Mouse (Mus musculus) midbrain, embryonic 12.5 days (tissue): ENCODE measurements around the gene Scn4b. TPM values are rescaled to one million over a fixed set of nuclear protein-coding genes. Genes with fewer than 3 reads are reported as not detected.

Experiments
- ATAC-seq: fragments of 200-750 bp; cut with Nextera tagmentation; 2 replicates; pipeline ENCODE4 v1.8.0; 2017; ENCODE audit warnings: low read depth, moderate TSS enrichment, moderate library complexity; ENCODE audit not compliant: low FRiP score
- H3K27ac ChIP-seq: fragments of 300-500 bp; sonication (generic); replicated peaks from 2 replicates; pipeline ENCODE4 v1.5.1; 2016; ENCODE audit warnings: mild to moderate bottlenecking
- H3K27me3 ChIP-seq: fragments of 300-500 bp; sonication (generic); 2 replicates; pipeline ENCODE4 v1.6.1; 2016; ENCODE audit warnings: mild to moderate bottlenecking
- H3K36me3 ChIP-seq: fragments of 300-500 bp; sonication (generic); 2 replicates; pipeline ENCODE4 v1.6.1; 2016
- H3K4me1 ChIP-seq: fragments of 300-500 bp; sonication (generic); 2 replicates; pipeline ENCODE4 v1.6.1; 2016
- H3K4me2 ChIP-seq: fragments of 300-500 bp; sonication (generic); replicated peaks from 2 replicates; pipeline ENCODE4 v1.6.1; 2016; ENCODE audit warnings: mild to moderate bottlenecking, moderate library complexity
- H3K4me3 ChIP-seq: fragments of 300-500 bp; sonication (generic); 2 replicates; pipeline ENCODE4 v1.5.1; 2016; ENCODE audit warnings: mild to moderate bottlenecking
- H3K9ac ChIP-seq: fragments of 300-500 bp; sonication (generic); replicated peaks from 2 replicates; pipeline ENCODE4 v1.6.1; 2016; ENCODE audit warnings: mild to moderate bottlenecking, moderate library complexity
- H3K9me3 ChIP-seq: fragments of 300-500 bp; sonication (generic); 2 replicates; pipeline ENCODE4 v1.6.1; 2016; ENCODE audit warnings: mild to moderate bottlenecking
- WGBS: fragments of 180-500 bp; shearing (Covaris S2); methylation state at CpG from one replicate; pipeline ENCODE4 v1.1.7; 2016; 5-methylcytosine and 5-hydroxymethylcytosine counted together
- polyA plus RNA-seq: library from polyadenylated mRNA; unstranded; fragments of >200 nt; fragmentation: Nextera tagmentation; extraction: Ambion mirVana; gene quantifications from 2 replicates; pipeline ENCODE4 v1.2.1, GENCODE M21; 2016

The Scn4b gene
- polyA plus RNA-seq, 1 experiment from 2014 or later = 0.15 TPM

- Histone ChIP-seq H3K9ac (peak within 1 kb of the TSS; percentile 80), H3K27me3 (peaks cover 25% of the 10 kb centered on the region), H3K4me1 (peaks cover 23% of the 10 kb centered on the region), H3K4me3 (peak within 1 kb of the TSS; percentile 60), H3K9me3 (no peaks in the 10 kb centered on the region), H3K4me2 (peak within 1 kb of the TSS; percentile 63), H3K27ac (peak within 1 kb of the TSS; percentile 72), H3K36me3 (no peaks in the 10 kb centered on the region)
- WGBS = 2% methylated on average over 13 of the region's 13 CpGs
- ATAC-seq = no peak
Observed at GRCm38 (mm10) chr9:45117741-45118431, 20.3 kb upstream of the Scn4b start, which contains the start of gene Scn2b. TSS of gene Scn2b (plus strand) at chr9:45117782.

GRCm38 (mm10) chr9:45118552-45118951, 19.6 kb upstream of the Scn4b start:
- no peaks in the 10 kb centered on the region for H3K9me3 ChIP-seq
- peaks cover 22% of the 10 kb centered on the region for H3K27me3 ChIP-seq
- H3K36me3 ChIP-seq = no peaks in the 10 kb centered on the region
- peak overlapping the region; percentile 80 for H3K9ac ChIP-seq
- peak overlapping the region; percentile 63 for H3K4me2 ChIP-seq
- ATAC-seq = no peak
- H3K4me1 ChIP-seq = peaks cover 23% of the 10 kb centered on the region
- H3K4me3 ChIP-seq = peak overlapping the region; percentile 60
- no peak overlapping the region for H3K27ac ChIP-seq
- 30% methylated on average over 10 of the region's 10 CpGs for WGBS

- peaks cover 23% of the 10 kb centered on the region for H3K4me1 ChIP-seq
- no peak overlapping the region for H3K27ac ChIP-seq
- no peaks in the 10 kb centered on the region for H3K9me3 ChIP-seq
- peaks cover 22% of the 10 kb centered on the region for H3K27me3 ChIP-seq
- peak overlapping the region; percentile 63; the same call in 1 of the 2 replicates for H3K4me2 ChIP-seq
- H3K36me3 ChIP-seq = no peaks in the 10 kb centered on the region
- ATAC-seq = no peak
- no peak overlapping the region for H3K9ac ChIP-seq
- 95% methylated on average over 8 of the region's 8 CpGs for WGBS
- no peak overlapping the region for H3K4me3 ChIP-seq
Observed at GRCm38 (mm10) chr9:45119316-45119953, 18.8 kb upstream of the Scn4b start.

- Histone ChIP-seq H3K4me2 (no peak overlapping the region), H3K27me3 (peaks cover 22% of the 10 kb centered on the region), H3K4me1 (peaks cover 23% of the 10 kb centered on the region), H3K36me3 (no peaks in the 10 kb centered on the region), H3K27ac (no peak overlapping the region), H3K9ac (no peak overlapping the region), H3K4me3 (no peak overlapping the region), H3K9me3 (no peaks in the 10 kb centered on the region)
- WGBS = 89% methylated on average over 14 of the region's 14 CpGs
- ATAC-seq = no peak
Observed at GRCm38 (mm10) chr9:45119954-45120530, 18.2 kb upstream of the Scn4b start.

GRCm38 (mm10) chr9:45120567-45120966, 17.6 kb upstream of the Scn4b start:
- no peaks in the 10 kb centered on the region for H3K9me3 ChIP-seq
- peaks cover 4% of the 10 kb centered on the region; the same call in 1 of the 2 replicates for H3K36me3 ChIP-seq
- H3K4me3 ChIP-seq = no peak overlapping the region
- no peak overlapping the region for H3K9ac ChIP-seq
- H3K4me2 ChIP-seq = no peak overlapping the region
- peaks cover 23% of the 10 kb centered on the region for H3K4me1 ChIP-seq
- H3K27me3 ChIP-seq = peaks cover 22% of the 10 kb centered on the region
- 91% methylated on average over 6 of the region's 6 CpGs for WGBS
- no peak overlapping the region for H3K27ac ChIP-seq
- no peak for ATAC-seq

GRCm38 (mm10) chr9:45121001-45121400, 17.2 kb upstream of the Scn4b start:
- Histone ChIP-seq H3K9ac (no peak overlapping the region), H3K4me2 (no peak overlapping the region), H3K4me3 (no peak overlapping the region), H3K36me3 (peaks cover 5% of the 10 kb centered on the region; the same call in 1 of the 2 replicates), H3K9me3 (no peaks in the 10 kb centered on the region), H3K4me1 (peaks cover 20% of the 10 kb centered on the region), H3K27me3 (peaks cover 20% of the 10 kb centered on the region), H3K27ac (no peak overlapping the region)
- WGBS = 64% methylated on average over 6 of the region's 6 CpGs
- ATAC-seq = no peak

- no peaks in the 10 kb centered on the region for H3K9me3 ChIP-seq
- H3K4me1 ChIP-seq = peaks cover 18% of the 10 kb centered on the region
- H3K27me3 ChIP-seq = peaks cover 12% of the 10 kb centered on the region; the same call in 1 of the 2 replicates
- peak; percentile 49; the same call in 1 of the 2 replicates for ATAC-seq
- peak overlapping the region; percentile 29 for H3K4me2 ChIP-seq
- H3K27ac ChIP-seq = no peak overlapping the region
- H3K36me3 ChIP-seq = peaks cover 5% of the 10 kb centered on the region; the same call in 1 of the 2 replicates
- WGBS = 7% methylated on average over 10 of the region's 10 CpGs
- no peak overlapping the region; the same call in 1 of the 2 replicates for H3K9ac ChIP-seq
- no peak overlapping the region for H3K4me3 ChIP-seq
Observed at GRCm38 (mm10) chr9:45121769-45122168, 16.4 kb upstream of the Scn4b start.

- Histone ChIP-seq H3K9ac (no peak overlapping the region; the same call in 1 of the 2 replicates), H3K27me3 (0 out of 2 replicates have a peak, but pooled peaks cover 7% of the 10 kb centered on the region), H3K9me3 (no peaks in the 10 kb centered on the region), H3K4me3 (no peak overlapping the region), H3K36me3 (peaks cover 5% of the 10 kb centered on the region; the same call in 1 of the 2 replicates), H3K4me2 (peak overlapping the region; percentile 29; the same call in 1 of the 2 replicates), H3K4me1 (peaks cover 18% of the 10 kb centered on the region), H3K27ac (no peak overlapping the region)
- 0 out of 2 replicates have a peak, but pooled peaks have one; percentile 23 for ATAC-seq
- WGBS = 31% methylated on average over 9 of the region's 9 CpGs
Observed at GRCm38 (mm10) chr9:45122209-45122761, 15.9 kb upstream of the Scn4b start.

GRCm38 (mm10) chr9:45125211-45125610, 13.0 kb upstream of the Scn4b start:
- 0 out of 2 replicates have a peak, but pooled peaks cover 6% of the 10 kb centered on the region for H3K27me3 ChIP-seq
- WGBS = 91% methylated on average over 14 of the region's 14 CpGs
- H3K4me2 ChIP-seq = no peak overlapping the region
- no peak overlapping the region for H3K9ac ChIP-seq
- H3K4me1 ChIP-seq = peaks cover 10% of the 10 kb centered on the region
- no peak overlapping the region for H3K27ac ChIP-seq
- H3K4me3 ChIP-seq = no peak overlapping the region
- H3K9me3 ChIP-seq = no peaks in the 10 kb centered on the region
- H3K36me3 ChIP-seq = peaks cover 5% of the 10 kb centered on the region; the same call in 1 of the 2 replicates
- ATAC-seq = no peak

GRCm38 (mm10) chr9:45126941-45127340, 11.3 kb upstream of the Scn4b start:
- peaks cover 8% of the 10 kb centered on the region for H3K4me1 ChIP-seq
- no peak overlapping the region for H3K4me3 ChIP-seq
- no peak overlapping the region for H3K4me2 ChIP-seq
- WGBS = 62% methylated on average over 7 of the region's 7 CpGs
- H3K27ac ChIP-seq = no peak overlapping the region
- H3K27me3 ChIP-seq = 0 out of 2 replicates have a peak, but pooled peaks cover under 1% of the 10 kb centered on the region
- no peak overlapping the region for H3K9ac ChIP-seq
- ATAC-seq = no peak
- H3K36me3 ChIP-seq = peaks cover 5% of the 10 kb centered on the region; the same call in 1 of the 2 replicates
- no peaks in the 10 kb centered on the region for H3K9me3 ChIP-seq

- ATAC-seq = no peak
- no peak overlapping the region for H3K9ac ChIP-seq
- no peaks in the 10 kb centered on the region for H3K4me1 ChIP-seq
- WGBS = 75% methylated on average over 3 of the region's 3 CpGs
- H3K27ac ChIP-seq = no peak overlapping the region
- no peak overlapping the region for H3K4me2 ChIP-seq
- H3K36me3 ChIP-seq = peaks cover 5% of the 10 kb centered on the region; the same call in 1 of the 2 replicates
- no peak overlapping the region for H3K4me3 ChIP-seq
- H3K27me3 ChIP-seq = peaks cover 27% of the 10 kb centered on the region
- no peaks in the 10 kb centered on the region for H3K9me3 ChIP-seq
Observed at GRCm38 (mm10) chr9:45130119-45130518, 8.1 kb upstream of the Scn4b start.
